Mouse (Mus musculus): Measurements from ENCODE around the gene Rreb1.
A peak's percentile ranks its signal among the peaks of the same experiment; 100 is the strongest.

The Rreb1 gene

GRCm38 (mm10) chr13:37778594-37779231, 513 bp downstream of the Rreb1 start:
- peak; percentile 38; the same call in 1 of the 2 replicates for ATAC-seq (ENCODE audit: insufficient number of reproducible peaks, low FRiP score, low TSS enrichment)

- no peak for ATAC-seq (ENCODE audit: insufficient number of reproducible peaks, low FRiP score, low TSS enrichment)
Observed at GRCm38 (mm10) chr13:37779251-37779667, 1.1 kb downstream of the Rreb1 start.

- ATAC-seq (ENCODE audit: insufficient number of reproducible peaks, low FRiP score, low TSS enrichment): no peak
Observed at GRCm38 (mm10) chr13:37781557-37781956, 3.4 kb downstream of the Rreb1 start.

- ATAC-seq (ENCODE audit: insufficient number of reproducible peaks, low FRiP score, low TSS enrichment): no peak
Observed at GRCm38 (mm10) chr13:37782144-37782543, 3.9 kb downstream of the Rreb1 start.

- ATAC-seq (ENCODE audit: insufficient number of reproducible peaks, low FRiP score, low TSS enrichment): no peak
Observed at GRCm38 (mm10) chr13:37783676-37784075, 5.5 kb downstream of the Rreb1 start.

GRCm38 (mm10) chr13:37784226-37784625, 6.0 kb downstream of the Rreb1 start:
- no peak for ATAC-seq (ENCODE audit: insufficient number of reproducible peaks, low FRiP score, low TSS enrichment)

GRCm38 (mm10) chr13:37792739-37793336, 14.6 kb downstream of the Rreb1 start:
- no peak for ATAC-seq (ENCODE audit: insufficient number of reproducible peaks, low FRiP score, low TSS enrichment)

GRCm38 (mm10) chr13:37798811-37799210, 20.6 kb downstream of the Rreb1 start:
- ATAC-seq (ENCODE audit: insufficient number of reproducible peaks, low FRiP score, low TSS enrichment): no peak

- no peak for ATAC-seq (ENCODE audit: insufficient number of reproducible peaks, low FRiP score, low TSS enrichment)
Observed at GRCm38 (mm10) chr13:37799413-37799812, 21.2 kb downstream of the Rreb1 start.

- no peak for ATAC-seq (ENCODE audit: insufficient number of reproducible peaks, low FRiP score, low TSS enrichment)
Observed at GRCm38 (mm10) chr13:37801101-37802075, 23.2 kb downstream of the Rreb1 start.

- no peak for ATAC-seq (ENCODE audit: insufficient number of reproducible peaks, low FRiP score, low TSS enrichment)
Observed at GRCm38 (mm10) chr13:37802246-37803003, 24.2 kb downstream of the Rreb1 start.

GRCm38 (mm10) chr13:37803244-37803643, 25.0 kb downstream of the Rreb1 start:
- ATAC-seq (ENCODE audit: insufficient number of reproducible peaks, low FRiP score, low TSS enrichment): no peak

- no peak for ATAC-seq (ENCODE audit: insufficient number of reproducible peaks, low FRiP score, low TSS enrichment)
Observed at GRCm38 (mm10) chr13:37804023-37804422, 25.8 kb downstream of the Rreb1 start.

GRCm38 (mm10) chr13:37815001-37815400, 36.8 kb downstream of the Rreb1 start:
- ATAC-seq (ENCODE audit: insufficient number of reproducible peaks, low FRiP score, low TSS enrichment): no peak

GRCm38 (mm10) chr13:37816736-37817135, 38.5 kb downstream of the Rreb1 start:
- no peak for ATAC-seq (ENCODE audit: insufficient number of reproducible peaks, low FRiP score, low TSS enrichment)

GRCm38 (mm10) chr13:37821413-37821812, 43.2 kb downstream of the Rreb1 start:
- no peak for ATAC-seq (ENCODE audit: insufficient number of reproducible peaks, low FRiP score, low TSS enrichment)

- no peak for ATAC-seq (ENCODE audit: insufficient number of reproducible peaks, low FRiP score, low TSS enrichment)
Observed at GRCm38 (mm10) chr13:37824331-37824920, 46.2 kb downstream of the Rreb1 start.

- peak; percentile 13; the same call in 1 of the 2 replicates for ATAC-seq (ENCODE audit: insufficient number of reproducible peaks, low FRiP score, low TSS enrichment)
Observed at GRCm38 (mm10) chr13:37824956-37825645, 46.9 kb downstream of the Rreb1 start.

- no peak for ATAC-seq (ENCODE audit: insufficient number of reproducible peaks, low FRiP score, low TSS enrichment)
Observed at GRCm38 (mm10) chr13:37825646-37826280, 47.6 kb downstream of the Rreb1 start.

Data from cerebellum, adult (tissue).